Mouse (Mus musculus) stomach, embryonic 16.5 days (tissue): ENCODE measurements around the gene Ankle2. TPM values are rescaled to one million over a fixed set of nuclear protein-coding genes. Genes with fewer than 3 reads are reported as not detected.

ENCODE experiments used
- ATAC-seq: fragments of 200-750 bp; cut with Nextera tagmentation; 2 replicates; pipeline ENCODE4 v1.8.0; 2017; ENCODE audit warnings: moderate number of reproducible peaks, moderate TSS enrichment; ENCODE audit not compliant: insufficient read depth, low FRiP score
- H3K27ac ChIP-seq: fragments of 300-500 bp; sonication (generic); 2 replicates; pipeline ENCODE4 v1.5.1; 2014; ENCODE audit warnings: low read length
- H3K27me3 ChIP-seq: fragments of 300-500 bp; sonication (generic); 2 replicates; pipeline ENCODE4 v1.6.1; 2014; ENCODE audit warnings: low read length, control low read depth, mixed read lengths; ENCODE audit not compliant: control insufficient read depth, insufficient read depth
- H3K36me3 ChIP-seq: fragments of 300-500 bp; sonication (generic); 2 replicates; pipeline ENCODE4 v1.6.1; 2014; ENCODE audit warnings: low read length; ENCODE audit not compliant: control insufficient read depth, insufficient read depth
- H3K4me1 ChIP-seq: fragments of 300-500 bp; sonication (generic); 2 replicates; pipeline ENCODE4 v1.6.1; 2014; ENCODE audit warnings: low read length, control low read depth, mixed read lengths; ENCODE audit not compliant: control insufficient read depth, insufficient read depth
- H3K4me2 ChIP-seq: fragments of 300-500 bp; sonication (generic); 2 replicates; pipeline ENCODE4 v1.6.1; 2014; ENCODE audit warnings: low read depth, low read length, mixed read lengths
- H3K4me3 ChIP-seq: fragments of 300-500 bp; sonication (generic); replicated peaks from 2 replicates; pipeline ENCODE4 v1.5.1; 2014; ENCODE audit warnings: mild to moderate bottlenecking, low read length
- H3K9ac ChIP-seq: fragments of 300-500 bp; sonication (generic); 2 replicates; pipeline ENCODE4 v1.6.1; 2014; ENCODE audit warnings: low read length
- H3K9me3 ChIP-seq: fragments of 300-500 bp; sonication (generic); replicated peaks from 2 replicates; pipeline ENCODE4 v1.6.1; 2016; ENCODE audit warnings: low read length, control low read depth; ENCODE audit not compliant: control insufficient read depth
- WGBS: fragments of 180-500 bp; shearing (Covaris S2); extraction: QIAGEN DNeasy Blood & Tissue Kit; methylation state at CpG from one replicate; pipeline ENCODE4 v1.1.7; 2014; 5-methylcytosine and 5-hydroxymethylcytosine counted together
- polyA plus RNA-seq: library from polyadenylated mRNA; unstranded; fragments of >200 nt; fragmentation: Nextera tagmentation; extraction: Ambion mirVana; gene quantifications from 2 replicates; pipeline ENCODE4 v1.2.1, GENCODE M21; 2015

The Ankle2 gene
- 19.6 and 23.9 TPM in 2 replicates for polyA plus RNA-seq

DNA sequence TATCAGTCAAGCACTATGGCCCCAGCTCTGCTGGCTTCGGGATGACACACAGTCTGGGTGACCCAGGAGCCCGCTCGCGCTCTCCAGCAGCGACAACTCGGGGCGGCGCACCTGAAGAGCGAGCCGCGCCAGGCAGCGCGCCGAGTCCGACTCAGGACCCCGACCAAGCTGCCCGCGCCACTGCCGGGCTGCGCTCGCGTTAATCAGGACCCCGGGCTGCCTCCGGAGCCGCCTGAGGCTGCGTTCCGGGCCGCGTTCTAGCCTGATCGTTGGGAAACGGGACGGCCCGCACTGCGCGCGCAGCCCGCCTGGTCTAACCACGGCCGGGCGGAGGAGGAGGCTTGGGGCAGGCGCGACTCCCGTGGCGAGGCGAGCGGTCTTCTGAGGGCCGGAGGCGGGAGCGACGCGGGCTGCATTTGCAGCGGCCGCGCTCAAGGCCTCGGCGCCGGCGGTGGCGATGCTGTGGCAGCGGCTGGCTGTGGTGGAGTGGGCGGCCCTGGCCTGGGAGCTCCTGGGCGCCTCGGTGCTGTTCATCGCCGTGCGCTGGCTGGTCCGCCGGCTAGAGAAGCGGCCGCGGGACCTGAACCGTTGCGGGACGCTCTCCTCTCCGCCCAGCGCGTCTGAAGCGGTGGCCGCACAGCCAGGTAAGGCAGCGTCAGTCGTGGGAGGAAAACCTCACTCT lies at the start of gene Ankle2:
Gene Ankle2 (plus strand): TSS at position 225 of the 682 bp plus-strand sequence.
- H3K36me3 ChIP-seq: 0 out of 2 replicates have a peak, but pooled peaks cover 2% of the 10 kb centered on the region
- ATAC-seq: peak; percentile 98
- no peaks in the 10 kb centered on the region for H3K27me3 ChIP-seq
- H3K4me1 ChIP-seq: peaks cover 19% of the 10 kb centered on the region
- H3K4me2 ChIP-seq: peak within 1 kb of the TSS; percentile 72
- WGBS: under 1% methylated on average over 81 of the region's 81 CpGs
- H3K4me3 ChIP-seq: peak within 1 kb of the TSS; percentile 68
- peak within 1 kb of the TSS; percentile 98 for H3K27ac ChIP-seq
- H3K9ac ChIP-seq: peak within 1 kb of the TSS; percentile 97
- H3K9me3 ChIP-seq: no peaks in the 10 kb centered on the region

- WGBS: 87% methylated on average over 5 of the region's 5 CpGs
- H3K9ac ChIP-seq: no peak overlapping the region
- no peak overlapping the region for H3K4me2 ChIP-seq
- H3K27me3 ChIP-seq: no peaks in the 10 kb centered on the region
- H3K4me3 ChIP-seq: no peak overlapping the region
- H3K36me3 ChIP-seq: peaks cover 9% of the 10 kb centered on the region
- no peaks in the 10 kb centered on the region for H3K9me3 ChIP-seq
- peaks cover 16% of the 10 kb centered on the region for H3K4me1 ChIP-seq
- no peak overlapping the region for H3K27ac ChIP-seq
- no peak for ATAC-seq
These were observed 49.1 kb upstream of the Ankle2 start for GRCm38 (mm10) chr5:110181716-110182115.

GRCm38 (mm10) chr5:110203164-110203895 lies 27.5 kb upstream of the Ankle2 start:
- H3K9ac ChIP-seq: no peak overlapping the region
- peaks cover 56% of the 10 kb centered on the region for H3K36me3 ChIP-seq
- H3K27ac ChIP-seq: no peak overlapping the region
- H3K9me3 ChIP-seq: no peaks in the 10 kb centered on the region
- H3K4me3 ChIP-seq: no peak overlapping the region
- no peaks in the 10 kb centered on the region for H3K4me1 ChIP-seq
- WGBS: 88% methylated on average over 10 of the region's 10 CpGs
- H3K27me3 ChIP-seq: no peaks in the 10 kb centered on the region
- no peak for ATAC-seq
- no peak overlapping the region for H3K4me2 ChIP-seq

- WGBS: 85% methylated on average over 6 of the region's 6 CpGs
- no peak for ATAC-seq
- Histone ChIP-seq H3K9me3 (no peaks in the 10 kb centered on the region), H3K4me3 (no peak overlapping the region), H3K27me3 (no peaks in the 10 kb centered on the region), H3K4me2 (no peak overlapping the region), H3K36me3 (peaks cover 63% of the 10 kb centered on the region), H3K4me1 (no peaks in the 10 kb centered on the region), H3K27ac (no peak overlapping the region), H3K9ac (no peak overlapping the region)
These were observed 26.0 kb upstream of the Ankle2 start for GRCm38 (mm10) chr5:110204777-110205176.

DNA sequence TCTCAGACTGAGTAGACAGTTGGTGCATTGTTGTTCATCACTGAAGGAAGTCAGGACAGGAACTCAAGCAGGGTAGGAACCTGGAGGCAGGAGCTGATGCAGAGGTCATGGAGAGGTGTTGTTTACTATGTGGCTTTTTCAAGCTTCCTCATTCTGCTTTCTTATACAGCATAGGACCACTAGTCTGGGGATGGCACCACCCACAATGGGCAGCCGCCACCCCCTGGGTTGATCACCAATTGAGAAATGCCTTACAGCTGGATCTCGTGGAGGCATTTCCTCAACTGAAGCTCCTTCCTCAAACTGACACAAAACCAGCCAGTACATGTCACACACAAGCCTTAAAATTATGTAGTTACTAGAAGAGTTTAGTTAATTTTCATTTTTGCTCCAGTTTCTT lies 19.5 kb upstream of the Ankle2 start:
- Histone ChIP-seq H3K4me3 (no peak overlapping the region), H3K27ac (no peak overlapping the region), H3K27me3 (no peaks in the 10 kb centered on the region), H3K4me1 (no peaks in the 10 kb centered on the region), H3K4me2 (no peak overlapping the region), H3K36me3 (peaks cover 49% of the 10 kb centered on the region), H3K9ac (no peak overlapping the region), H3K9me3 (no peaks in the 10 kb centered on the region)
- no peak for ATAC-seq
- WGBS: 85% methylated on average over 2 of the region's 2 CpGs

GRCm38 (mm10) chr5:110216780-110217179 lies 14.0 kb upstream of the Ankle2 start:
- Histone ChIP-seq H3K9ac (no peak overlapping the region), H3K9me3 (no peaks in the 10 kb centered on the region), H3K4me1 (no peaks in the 10 kb centered on the region), H3K4me2 (no peak overlapping the region), H3K27ac (no peak overlapping the region), H3K27me3 (no peaks in the 10 kb centered on the region), H3K4me3 (no peak overlapping the region), H3K36me3 (peaks cover 55% of the 10 kb centered on the region)
- ATAC-seq: no peak
- whole genome bisulfite sequencing: 94% methylated on average over 3 of the region's 3 CpGs

- Histone ChIP-seq H3K4me2 (no peak overlapping the region), H3K27me3 (no peaks in the 10 kb centered on the region), H3K4me1 (no peaks in the 10 kb centered on the region), H3K4me3 (no peak overlapping the region), H3K36me3 (peaks cover 39% of the 10 kb centered on the region), H3K9me3 (no peaks in the 10 kb centered on the region), H3K27ac (no peak overlapping the region), H3K9ac (no peak overlapping the region)
- WGBS: 92% methylated on average over 4 of the region's 4 CpGs
- no peak for ATAC-seq
These were observed 10.5 kb upstream of the Ankle2 start for GRCm38 (mm10) chr5:110220331-110220730.

DNA sequence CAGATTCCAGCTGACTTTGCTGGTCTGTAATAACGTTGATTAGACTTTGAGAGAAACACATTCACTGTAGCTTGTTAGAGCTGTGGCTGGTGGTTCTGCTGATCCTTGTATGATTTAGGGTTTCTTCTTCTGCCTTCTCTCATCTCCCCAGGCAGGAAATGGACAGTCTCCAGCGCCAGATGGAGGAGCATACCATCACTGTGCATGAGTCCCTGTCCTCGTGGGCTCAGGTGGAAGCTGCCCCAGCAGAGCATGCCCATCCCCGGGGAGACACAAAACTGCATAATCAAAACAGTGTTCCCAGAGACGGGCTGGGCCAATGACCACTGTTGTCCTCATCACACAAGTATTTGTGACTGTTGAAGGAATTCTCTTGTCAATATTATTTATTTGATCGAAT lies 8.0 kb upstream of the Ankle2 start:
- H3K4me3 ChIP-seq: no peak overlapping the region
- no peak overlapping the region for H3K4me2 ChIP-seq
- no peak for ATAC-seq
- no peak overlapping the region for H3K9ac ChIP-seq
- no peaks in the 10 kb centered on the region for H3K4me1 ChIP-seq
- no peaks in the 10 kb centered on the region for H3K9me3 ChIP-seq
- H3K27ac ChIP-seq: no peak overlapping the region
- whole genome bisulfite sequencing: 82% methylated on average over 6 of the region's 6 CpGs
- no peaks in the 10 kb centered on the region for H3K27me3 ChIP-seq
- H3K36me3 ChIP-seq: peaks cover 27% of the 10 kb centered on the region

DNA sequence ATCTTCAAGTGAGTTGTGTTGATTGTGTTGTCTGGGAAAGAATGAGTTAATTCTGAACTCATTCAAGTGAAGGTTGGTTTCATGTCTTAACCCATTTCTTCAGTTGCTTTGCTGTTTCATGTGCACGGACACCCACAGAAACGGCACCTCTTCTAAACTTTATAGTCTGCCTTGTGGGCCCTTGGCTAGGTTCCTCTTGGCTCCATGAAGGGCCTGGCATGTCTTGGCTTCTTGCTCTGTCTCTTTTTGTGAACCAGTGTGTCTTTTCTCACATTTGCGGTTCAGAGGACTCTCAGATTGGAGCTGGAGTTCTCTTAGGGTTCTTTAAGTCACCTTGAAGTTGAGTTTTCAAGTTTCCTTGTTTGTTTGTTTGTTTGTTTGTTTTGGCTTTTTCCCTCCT lies 5.7 kb upstream of the Ankle2 start:
- Histone ChIP-seq H3K9ac (no peak overlapping the region), H3K4me1 (peaks cover 2% of the 10 kb centered on the region)
- 84% methylated on average over 3 of the region's 3 CpGs for whole genome bisulfite sequencing

More for the DNA sequence above, 5.7 kb upstream of the Ankle2 start:
- Histone ChIP-seq H3K36me3 (peaks cover 18% of the 10 kb centered on the region), H3K9me3 (no peaks in the 10 kb centered on the region), H3K27ac (no peak overlapping the region), H3K27me3 (no peaks in the 10 kb centered on the region), H3K4me2 (no peak overlapping the region), H3K4me3 (no peak overlapping the region)
- ATAC-seq: no peak
